Mouse (Mus musculus) ES-Bruce4 (cell line): ENCODE measurements around the gene Onecut3. TPM values are rescaled to one million over a fixed set of nuclear protein-coding genes. Genes with fewer than 3 reads are reported as not detected.

Source experiments
- H3K27ac ChIP-seq: 2 replicates; pipeline ENCODE4 v1.5.1; 2012; ENCODE audit warnings: low read length, inconsistent platforms; ENCODE audit not compliant: insufficient read depth
- H3K27me3 ChIP-seq: 2 replicates; pipeline ENCODE4 v1.6.1; 2012; ENCODE audit warnings: mild to moderate bottlenecking, low read length, inconsistent platforms; ENCODE audit not compliant: control insufficient read depth, poor library complexity, insufficient read depth, severe bottlenecking
- H3K36me3 ChIP-seq: 2 replicates; pipeline ENCODE4 v1.6.1; 2012; ENCODE audit warnings: inconsistent platforms, mild to moderate bottlenecking, low read length, moderate library complexity; ENCODE audit not compliant: control insufficient read depth, poor library complexity, insufficient read depth, severe bottlenecking
- H3K4me1 ChIP-seq: one replicate; pipeline ENCODE4 v1.8.1; 2011; ENCODE audit warnings: low read length; ENCODE audit not compliant: control insufficient read depth, insufficient read depth
- H3K4me3 ChIP-seq: 2 replicates; pipeline ENCODE4 v1.5.1; 2011; ENCODE audit warnings: low read depth, mild to moderate bottlenecking, low read length
- H3K9ac ChIP-seq: 2 replicates; pipeline ENCODE4 v1.6.1; 2012; ENCODE audit warnings: low read depth, mild to moderate bottlenecking, inconsistent platforms; ENCODE audit not compliant: poor library complexity, severe bottlenecking
- H3K9me3 ChIP-seq: replicated peaks from 2 replicates; pipeline ENCODE4 v1.6.1; 2012; ENCODE audit warnings: mild to moderate bottlenecking, low read length, inconsistent platforms; ENCODE audit not compliant: control insufficient read depth, poor library complexity, insufficient read depth, severe bottlenecking
- CTCF ChIP-seq: IDR thresholded peaks from one replicate; pipeline ENCODE4 v1.8.1; 2011; ENCODE audit warnings: low read depth, low read length
- EP300 ChIP-seq: IDR thresholded peaks from 2 replicates; pipeline ENCODE4 v1.6.1; 2011; ENCODE audit warnings: low read depth, low read length; ENCODE audit not compliant: insufficient read depth
- POLR2A ChIP-seq: IDR thresholded peaks from one replicate; pipeline ENCODE4 v1.8.1; 2011; ENCODE audit warnings: low read length; ENCODE audit not compliant: insufficient read depth
- polyA plus RNA-seq: library from polyadenylated mRNA; stranded (reverse); fragments of >200 nt; gene quantifications from 2 replicates; pipeline ENCODE4 v1.2.4, GENCODE M21; 2011; ENCODE audit warnings: low read depth; ENCODE audit not compliant: missing spikeins, insufficient read depth, insufficient read length

The Onecut3 gene
- polyA plus RNA-seq, 1 experiment = not detected

DNA sequence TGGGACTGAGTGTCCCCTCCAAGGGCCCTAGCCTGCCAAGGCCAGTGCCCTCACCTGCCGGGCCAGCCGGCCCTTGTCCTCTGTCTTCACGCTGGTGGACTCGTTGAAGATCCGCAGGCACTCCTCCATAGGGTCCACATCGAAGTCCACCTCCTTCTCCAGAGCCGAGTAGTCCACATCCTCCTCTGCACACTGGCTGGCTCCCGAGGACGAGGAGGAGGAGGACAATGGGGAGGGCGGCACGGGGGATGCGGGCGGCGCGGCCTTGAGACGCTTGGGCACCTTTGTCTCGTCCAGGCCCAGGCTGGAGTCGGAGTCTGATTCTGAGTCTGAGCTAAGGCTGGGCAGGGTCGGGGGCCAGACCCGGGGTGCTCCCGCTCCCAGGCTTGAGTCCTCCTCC lies 54.6 kb downstream of the Onecut3 start:
- H3K27me3 ChIP-seq = no peaks in the 10 kb centered on the region
- no peak overlapping the region for H3K9ac ChIP-seq
- H3K27ac ChIP-seq = no peak overlapping the region
- H3K4me3 ChIP-seq = no peak overlapping the region
- TF ChIP-seq CTCF (no peak), POLR2A (no peak), EP300 (no peak)
- 0 out of 2 replicates have a peak, but pooled peaks cover 16% of the 10 kb centered on the region for H3K36me3 ChIP-seq
- no peaks in the 10 kb centered on the region for H3K4me1 ChIP-seq
- H3K9me3 ChIP-seq = no peaks in the 10 kb centered on the region

GRCm38 (mm10) chr10:80552364-80552763 lies 57.7 kb downstream of the Onecut3 start:
- no peaks in the 10 kb centered on the region for H3K4me1 ChIP-seq
- H3K9ac ChIP-seq = no peak overlapping the region
- H3K9me3 ChIP-seq = no peaks in the 10 kb centered on the region
- H3K27me3 ChIP-seq = no peaks in the 10 kb centered on the region
- no peak overlapping the region for H3K27ac ChIP-seq
- TF ChIP-seq CTCF = no peak
- TF ChIP-seq EP300 = no peak
- TF ChIP-seq POLR2A = no peak
- no peak overlapping the region for H3K4me3 ChIP-seq
- 0 out of 2 replicates have a peak, but pooled peaks cover 11% of the 10 kb centered on the region for H3K36me3 ChIP-seq

DNA sequence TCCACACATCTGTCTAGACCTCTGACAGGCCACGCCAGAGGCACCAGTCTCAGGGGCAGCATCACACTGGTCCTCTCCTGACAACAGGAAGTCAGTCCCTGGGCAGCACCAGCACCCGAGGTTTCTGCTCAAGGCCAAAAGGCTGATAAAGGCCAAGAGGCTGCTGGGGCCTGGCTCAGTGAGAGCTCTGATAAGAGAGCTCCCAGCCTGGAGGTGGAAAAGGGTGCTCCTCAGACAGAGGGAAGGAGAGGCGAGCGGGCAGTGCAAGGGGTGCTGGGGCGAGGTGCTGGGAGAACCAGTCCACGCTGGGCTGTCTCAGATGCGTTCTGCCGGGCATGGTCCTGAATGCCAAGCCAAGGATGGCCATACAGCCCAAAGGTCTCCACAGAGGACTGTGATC lies 58.9 kb downstream of the Onecut3 start:
- Histone ChIP-seq H3K9ac (no peak overlapping the region), H3K4me1 (no peaks in the 10 kb centered on the region), H3K36me3 (0 out of 2 replicates have a peak, but pooled peaks cover 11% of the 10 kb centered on the region), H3K4me3 (no peak overlapping the region), H3K27ac (no peak overlapping the region), H3K9me3 (no peaks in the 10 kb centered on the region), H3K27me3 (no peaks in the 10 kb centered on the region)
- TF ChIP-seq POLR2A = no peak
- TF ChIP-seq CTCF = no peak
- TF ChIP-seq EP300 = no peak

- no peaks in the 10 kb centered on the region for H3K27me3 ChIP-seq
- TF ChIP-seq POLR2A (no peak), EP300 (no peak), CTCF (no peak)
- H3K36me3 ChIP-seq = 0 out of 2 replicates have a peak, but pooled peaks cover 11% of the 10 kb centered on the region
These were observed 59.4 kb downstream of the Onecut3 start for GRCm38 (mm10) chr10:80553997-80554396.

GRCm38 (mm10) chr10:80557346-80557965 lies 62.8 kb downstream of the Onecut3 start:
- Histone ChIP-seq H3K27ac (no peak overlapping the region), H3K4me3 (no peak overlapping the region), H3K36me3 (no peaks in the 10 kb centered on the region), H3K9me3 (no peaks in the 10 kb centered on the region), H3K9ac (no peak overlapping the region), H3K4me1 (no peaks in the 10 kb centered on the region), H3K27me3 (no peaks in the 10 kb centered on the region)
- TF ChIP-seq EP300 (no peak), CTCF (peak; percentile 88)

More at GRCm38 (mm10) chr10:80553997-80554396, 59.4 kb downstream of the Onecut3 start:
- Histone ChIP-seq H3K9me3 (no peaks in the 10 kb centered on the region), H3K4me1 (no peaks in the 10 kb centered on the region), H3K9ac (no peak overlapping the region), H3K27ac (no peak overlapping the region), H3K4me3 (no peak overlapping the region)

GRCm38 (mm10) chr10:80559431-80559830 lies 64.8 kb downstream of the Onecut3 start:
- Histone ChIP-seq H3K4me3 (no peak overlapping the region), H3K9me3 (no peaks in the 10 kb centered on the region), H3K4me1 (no peaks in the 10 kb centered on the region), H3K36me3 (no peaks in the 10 kb centered on the region), H3K9ac (no peak overlapping the region), H3K27ac (no peak overlapping the region), H3K27me3 (no peaks in the 10 kb centered on the region)
- no peak for TF ChIP-seq CTCF
- TF ChIP-seq EP300 = no peak
- no peak for TF ChIP-seq POLR2A
